Mouse (Mus musculus) CH12.LX (cell line): ENCODE measurements around the gene Fbxl22.

Source experiments
- CTCF ChIP-seq, 2 experiments: IDR thresholded peaks in 1 of 2; conservative IDR thresholded peaks in 1 of 2; 2 replicates each; pipeline ENCODE4 v1.5.1; 2011 to 2012; ENCODE audit warnings: low read depth in 2 of 2, low read length in 2 of 2, improper control_type of control experiment in 1 of 2, inconsistent platforms in 1 of 2, mild to moderate bottlenecking in 1 of 2, moderate library complexity in 1 of 2
- E2F4 ChIP-seq: IDR thresholded peaks from 2 replicates; pipeline ENCODE4 v1.6.1; 2011; ENCODE audit warnings: low read depth, low read length, improper control_type of control experiment; ENCODE audit not compliant: insufficient replicate concordance
- IRF4 ChIP-seq: IDR thresholded peaks from 2 replicates; pipeline ENCODE4 v1.6.1; 2014; ENCODE audit warnings: low read depth, mild to moderate bottlenecking, inconsistent platforms, low read length, improper control_type of control experiment
- POLR2A ChIP-seq: IDR thresholded peaks from 2 replicates; pipeline ENCODE4 v1.6.1; 2011; ENCODE audit warnings: low read depth, mild to moderate bottlenecking, improper control_type of control experiment, low read length
- RCOR1 ChIP-seq: conservative IDR thresholded peaks from 2 replicates; pipeline ENCODE4 v1.6.1; 2012; ENCODE audit warnings: low read depth, mild to moderate bottlenecking, inconsistent platforms, low read length, improper control_type of control experiment
- UBTF ChIP-seq: IDR thresholded peaks from 2 replicates; pipeline ENCODE4 v1.6.1; 2012; ENCODE audit warnings: low read depth, mild to moderate bottlenecking, inconsistent platforms, low read length, improper control_type of control experiment, moderate library complexity
- ZKSCAN1 ChIP-seq: IDR thresholded peaks from 2 replicates; pipeline ENCODE4 v1.6.1; 2012; ENCODE audit warnings: low read depth, inconsistent platforms, low read length, improper control_type of control experiment, borderline replicate concordance

- TF ChIP-seq RCOR1 (no peak), IRF4 (no peak), POLR2A (no peak), UBTF (no peak), ZKSCAN1 (no peak), CTCF (conservative IDR thresholded peaks at IDR 0.05 in 1 of 2, IDR thresholded peaks at IDR 0.05 in 1 of 2; ENCODE audit: low read depth in 2 of 2, low read length in 2 of 2) (no peak), E2F4 (no peak)
These were observed 5.9 kb upstream of the Fbxl22 start for GRCm38 (mm10) chr9:66520299-66520698.
